Mouse (Mus musculus) liver, postnatal 0 days (tissue): Measurements from ENCODE around the gene Bag2.

Experiments used
- CTCF ChIP-seq: sonication (generic); IDR thresholded peaks from 2 replicates; pipeline ENCODE4 v1.5.1; 2016; ENCODE audit warnings: antibody characterized with exemption, low read depth
- EP300 ChIP-seq: IDR thresholded peaks from 2 replicates; pipeline ENCODE4 v1.6.1; 2016; ENCODE audit warnings: antibody characterized with exemption, low read depth, mild to moderate bottlenecking

- no peak for TF ChIP-seq CTCF
- no peak for TF ChIP-seq EP300
Observed at GRCm38 (mm10) chr1:33784561-33784960, 27.0 kb upstream of the Bag2 start.
